Mouse (Mus musculus) forebrain, postnatal 0 days (tissue): ENCODE results near the gene Kif6. TPM values are rescaled to one million over a fixed set of nuclear protein-coding genes. Genes with fewer than 3 reads are reported as not detected.

Experiments used
- ATAC-seq: fragments of 200-750 bp; cut with Nextera tagmentation; 2 replicates; pipeline ENCODE4 v1.8.0; 2017; ENCODE audit warnings: mild to moderate bottlenecking, moderate library complexity
- DNase-seq: peaks from one replicate; pipeline ENCODE4 v3.0.0-alpha.2; 2015
- H3K27ac ChIP-seq: fragments of 300-500 bp; sonication (generic); 2 replicates; pipeline ENCODE4 v1.5.1; 2014; ENCODE audit warnings: low read depth, mild to moderate bottlenecking, antibody characterized with exemption, low read length, moderate library complexity, mixed read lengths
- H3K27me3 ChIP-seq: fragments of 300-500 bp; sonication (generic); 2 replicates; pipeline ENCODE4 v1.6.1; 2014; ENCODE audit warnings: mild to moderate bottlenecking, low read length, mixed read lengths; ENCODE audit not compliant: insufficient read depth
- H3K36me3 ChIP-seq: fragments of 300-500 bp; sonication (generic); 2 replicates; pipeline ENCODE4 v1.6.1; 2014; ENCODE audit warnings: mild to moderate bottlenecking, moderate library complexity; ENCODE audit not compliant: insufficient read depth
- H3K4me1 ChIP-seq: fragments of 300-500 bp; sonication (generic); 2 replicates; pipeline ENCODE4 v1.6.1; 2014; ENCODE audit warnings: antibody characterized with exemption; ENCODE audit not compliant: insufficient read depth
- H3K4me2 ChIP-seq: fragments of 300-500 bp; sonication (generic); 2 replicates; pipeline ENCODE4 v1.6.1; 2014; ENCODE audit warnings: low read depth, mild to moderate bottlenecking, moderate library complexity
- H3K4me3 ChIP-seq: fragments of 300-500 bp; sonication (generic); 2 replicates; pipeline ENCODE4 v1.5.1; 2014; ENCODE audit warnings: low read depth, low read length, mixed read lengths
- H3K9ac ChIP-seq: fragments of 300-500 bp; sonication (generic); 2 replicates; pipeline ENCODE4 v1.6.1; 2014; ENCODE audit warnings: mild to moderate bottlenecking
- H3K9me3 ChIP-seq: fragments of 300-500 bp; sonication (generic); 2 replicates; pipeline ENCODE4 v1.6.1; 2016; ENCODE audit warnings: low read length
- CTCF ChIP-seq: sonication (generic); IDR thresholded peaks from 2 replicates; pipeline ENCODE4 v1.5.1; 2016; ENCODE audit warnings: antibody characterized with exemption, control low read depth, low read depth
- WGBS: fragments of 180-500 bp; shearing (Covaris S2); extraction: QIAGEN DNeasy Blood & Tissue Kit; methylation state at CpG from one replicate; pipeline ENCODE4 v1.1.7; 2014; 5-methylcytosine and 5-hydroxymethylcytosine counted together
- polyA plus RNA-seq: library from polyadenylated mRNA; unstranded; fragments of >200 nt; fragmentation: Nextera tagmentation; extraction: Ambion mirVana; gene quantifications from 2 replicates; pipeline ENCODE4 v1.2.1, GENCODE M21; 2015
- total RNA-seq: library from RNA; depleted of rRNA; stranded (reverse); fragments of >200 nt; gene quantifications from 2 replicates; pipeline ENCODE4 v1.2.3, GENCODE M21; 2014

Gene Kif6
- total and polyA plus RNA-seq, 2 experiments from 2014 or later: 2.0 to 7.4 TPM

- no peaks in the 10 kb centered on the region for H3K27me3 ChIP-seq
- TF ChIP-seq CTCF: no peak
- no peak for ATAC-seq
- H3K27ac ChIP-seq: no peak overlapping the region
- 85% methylated on average over 6 of the region's 6 CpGs for WGBS
- no peaks in the 10 kb centered on the region for H3K36me3 ChIP-seq
- no peaks in the 10 kb centered on the region for H3K9me3 ChIP-seq
- no peak overlapping the region for H3K9ac ChIP-seq
- H3K4me2 ChIP-seq: no peak overlapping the region
- no peak for DNase-seq
- H3K4me3 ChIP-seq: no peak overlapping the region
- H3K4me1 ChIP-seq: no peaks in the 10 kb centered on the region
Measured at GRCm38 (mm10) chr17:49734079-49734478, 119.1 kb downstream of the Kif6 start.

GRCm38 (mm10) chr17:49734776-49735175 is 119.8 kb downstream of the Kif6 start:
- no peak for ATAC-seq
- no peak overlapping the region for H3K27ac ChIP-seq
- 86% methylated on average over 2 of the region's 2 CpGs for WGBS
- no peak for DNase-seq
- no peak for TF ChIP-seq CTCF
- no peaks in the 10 kb centered on the region for H3K36me3 ChIP-seq
- no peaks in the 10 kb centered on the region for H3K4me1 ChIP-seq
- H3K4me2 ChIP-seq: no peak overlapping the region
- no peak overlapping the region for H3K9ac ChIP-seq
- no peaks in the 10 kb centered on the region for H3K9me3 ChIP-seq
- H3K4me3 ChIP-seq: no peak overlapping the region
- H3K27me3 ChIP-seq: no peaks in the 10 kb centered on the region

DNA sequence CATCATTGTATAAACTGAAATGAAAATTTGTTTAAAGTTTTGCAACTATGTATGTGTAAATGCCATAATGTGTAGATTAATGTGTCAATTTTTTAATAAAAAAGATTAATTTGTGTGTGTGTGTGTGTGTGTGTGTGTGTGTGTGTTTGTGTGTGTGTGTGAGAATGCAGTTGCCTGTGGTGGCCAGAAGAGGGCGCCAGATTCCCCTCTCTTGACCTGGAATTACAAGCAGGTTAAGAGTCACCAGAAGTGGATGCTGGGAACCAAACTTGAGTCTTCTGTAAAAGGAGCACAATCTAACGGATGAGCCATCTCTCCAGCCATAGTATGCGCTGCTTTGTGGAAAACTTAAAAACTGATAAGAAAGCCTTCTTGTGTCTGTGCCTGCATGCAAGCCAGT is 121.4 kb downstream of the Kif6 start:
- no peak overlapping the region for H3K27ac ChIP-seq
- no peaks in the 10 kb centered on the region for H3K27me3 ChIP-seq
- 77% methylated on average over 3 of the region's 3 CpGs for WGBS
- no peak overlapping the region for H3K4me3 ChIP-seq
- no peak for DNase-seq
- no peak for ATAC-seq
- no peak overlapping the region for H3K4me2 ChIP-seq
- TF ChIP-seq CTCF: 0 out of 2 replicates have a peak, but pooled peaks have one; percentile 20
- H3K4me1 ChIP-seq: no peaks in the 10 kb centered on the region
- H3K36me3 ChIP-seq: no peaks in the 10 kb centered on the region
- H3K9me3 ChIP-seq: no peaks in the 10 kb centered on the region
- H3K9ac ChIP-seq: no peak overlapping the region

DNA sequence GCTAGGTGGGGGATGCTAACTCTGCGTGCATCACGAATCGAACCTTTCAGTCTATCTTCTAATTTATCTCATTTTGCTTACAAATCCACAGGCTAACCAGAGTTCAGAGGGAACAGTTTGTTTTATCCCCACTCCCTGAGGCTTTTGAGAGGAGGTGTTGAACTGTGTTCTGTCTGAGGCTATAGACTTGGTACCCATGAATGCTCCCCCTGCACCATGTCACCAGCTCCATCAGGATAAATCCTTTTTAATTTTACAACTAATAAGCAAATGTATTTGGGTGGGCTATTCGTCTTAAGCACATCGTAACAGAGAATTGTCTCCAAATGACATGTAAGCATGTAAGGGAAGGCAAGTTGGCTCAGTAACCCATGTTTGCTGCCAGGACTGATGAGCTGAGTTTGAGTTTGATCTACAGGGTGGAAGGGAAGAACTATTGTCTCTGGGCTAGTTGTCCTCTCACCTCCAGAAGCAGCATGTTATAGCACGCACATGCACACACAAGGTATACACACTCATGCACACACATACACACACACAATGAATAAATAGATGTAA is 122.4 kb downstream of the Kif6 start:
- Histone ChIP-seq H3K27ac (no peak overlapping the region), H3K4me1 (no peaks in the 10 kb centered on the region), H3K9ac (no peak overlapping the region), H3K9me3 (no peaks in the 10 kb centered on the region), H3K4me3 (no peak overlapping the region), H3K36me3 (no peaks in the 10 kb centered on the region), H3K27me3 (no peaks in the 10 kb centered on the region), H3K4me2 (no peak overlapping the region)
- WGBS: 86% methylated on average over 6 of the region's 6 CpGs
- ATAC-seq (no peak), DNase-seq (no peak)
- TF ChIP-seq CTCF: no peak

DNA sequence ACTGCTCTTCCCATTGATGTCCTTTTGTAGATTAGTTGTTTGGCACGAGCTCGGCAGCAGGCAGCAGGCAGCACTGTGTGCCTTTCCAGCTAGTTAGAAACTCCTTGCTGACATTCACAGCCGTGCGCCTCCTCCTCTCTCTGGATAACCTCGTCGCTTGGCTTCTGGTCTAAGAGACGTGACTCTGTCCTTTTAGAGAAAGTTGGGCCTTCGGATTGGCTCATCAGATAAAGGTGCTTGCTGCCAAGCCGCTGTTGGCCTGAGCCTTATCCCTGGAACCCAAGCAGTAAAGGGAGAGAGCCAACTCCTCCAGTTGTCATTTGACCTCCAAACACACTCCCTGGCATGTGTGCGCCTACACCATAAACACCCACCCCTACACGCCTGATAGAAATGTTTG is 123.4 kb downstream of the Kif6 start:
- Histone ChIP-seq H3K4me1 (no peaks in the 10 kb centered on the region), H3K27me3 (no peaks in the 10 kb centered on the region), H3K9me3 (no peaks in the 10 kb centered on the region), H3K27ac (no peak overlapping the region), H3K9ac (no peak overlapping the region), H3K4me3 (no peak overlapping the region), H3K36me3 (no peaks in the 10 kb centered on the region), H3K4me2 (no peak overlapping the region)
- no peak for TF ChIP-seq CTCF
- 71% methylated on average over 11 of the region's 11 CpGs for WGBS
- no peak for DNase-seq
- ATAC-seq: peak; percentile 20; the same call in 1 of the 2 replicates

- TF ChIP-seq CTCF: no peak
- ATAC-seq: no peak
- Histone ChIP-seq H3K36me3 (no peaks in the 10 kb centered on the region), H3K27me3 (no peaks in the 10 kb centered on the region), H3K4me3 (no peak overlapping the region), H3K9me3 (no peaks in the 10 kb centered on the region), H3K27ac (no peak overlapping the region), H3K4me1 (no peaks in the 10 kb centered on the region), H3K9ac (no peak overlapping the region), H3K4me2 (no peak overlapping the region)
- DNase-seq: no peak
- WGBS: 90% methylated on average over 9 of the region's 9 CpGs
Measured at GRCm38 (mm10) chr17:49739896-49740679, 125.2 kb downstream of the Kif6 start.

- Histone ChIP-seq H3K4me2 (no peak overlapping the region), H3K4me1 (no peaks in the 10 kb centered on the region), H3K9ac (no peak overlapping the region), H3K4me3 (no peak overlapping the region), H3K36me3 (no peaks in the 10 kb centered on the region), H3K27ac (no peak overlapping the region), H3K27me3 (no peaks in the 10 kb centered on the region), H3K9me3 (no peaks in the 10 kb centered on the region)
- ATAC-seq (no peak), DNase-seq (no peak)
- TF ChIP-seq CTCF: no peak
- 88% methylated on average over 4 of the region's 4 CpGs for whole genome bisulfite sequencing
Measured at GRCm38 (mm10) chr17:49741172-49741571, 126.2 kb downstream of the Kif6 start.
